Mouse (Mus musculus): Measurements from ENCODE around the gene Sbno2. TPM values are rescaled to one million over a fixed set of nuclear protein-coding genes. Genes with fewer than 3 reads are reported as not detected.

Sbno2 gene
- polyA plus RNA-seq, 1 experiment from 2014 or later = 10.7 TPM

GRCm38 (mm10) chr10:80014484-80015290 lies 90.7 kb downstream of the Sbno2 start:
- H3K4me1 ChIP-seq (replicated peaks; ENCODE audit: control insufficient read depth, insufficient read depth) = 0 out of 2 replicates have a peak, but pooled peaks cover 3% of the 10 kb centered on the region
- no peak overlapping the region for H3K4me2 ChIP-seq (replicated peaks; ENCODE audit: low read depth)
- H3K9me3 ChIP-seq (ENCODE audit: control insufficient read depth, low read length) = 0 out of 2 replicates have a peak, but pooled peaks cover 3% of the 10 kb centered on the region
- peaks cover 13% of the 10 kb centered on the region; the same call in 1 of the 2 replicates for H3K36me3 ChIP-seq (ENCODE audit: control insufficient read depth, insufficient read depth, low read length)
- 31% methylated on average over 28 of the region's 28 CpGs for WGBS
- H3K27me3 ChIP-seq (ENCODE audit: control insufficient read depth, insufficient read depth, low read length) = no peaks in the 10 kb centered on the region
- ATAC-seq (ENCODE audit: low FRiP score, low TSS enrichment) (peak; percentile 24), DNase-seq (ENCODE audit: low spot score) (peak; percentile 53)
- H3K4me3 ChIP-seq (ENCODE audit: low read depth, low read length) = no peak overlapping the region
- H3K9ac ChIP-seq (ENCODE audit: low read length) = no peak overlapping the region
- no peak overlapping the region for H3K27ac ChIP-seq (replicated peaks)
- TF ChIP-seq CTCF (IDR thresholded peaks at IDR 0.05; ENCODE audit: low read depth) (peak; percentile 52), EP300 (optimal IDR thresholded peaks at IDR 0.05) (no peak)

GRCm38 (mm10) chr10:80013609-80014008 lies 91.8 kb downstream of the Sbno2 start:
- DNase-seq (ENCODE audit: low spot score) = no peak
- Histone ChIP-seq H3K27ac (replicated peaks) (no peak overlapping the region), H3K4me2 (replicated peaks; ENCODE audit: low read depth) (no peak overlapping the region), H3K4me1 (replicated peaks; ENCODE audit: control insufficient read depth, insufficient read depth) (0 out of 2 replicates have a peak, but pooled peaks cover 1% of the 10 kb centered on the region), H3K9ac (ENCODE audit: low read length) (no peak overlapping the region), H3K9me3 (ENCODE audit: control insufficient read depth, low read length) (0 out of 2 replicates have a peak, but pooled peaks cover 3% of the 10 kb centered on the region), H3K36me3 (ENCODE audit: control insufficient read depth, insufficient read depth, low read length) (peaks cover 20% of the 10 kb centered on the region), H3K27me3 (ENCODE audit: control insufficient read depth, insufficient read depth, low read length) (no peaks in the 10 kb centered on the region), H3K4me3 (ENCODE audit: low read depth, low read length) (no peak overlapping the region)
- no peak for TF ChIP-seq EP300 (optimal IDR thresholded peaks at IDR 0.05)
- TF ChIP-seq CTCF (IDR thresholded peaks at IDR 0.05; ENCODE audit: low read depth) = no peak
- no peak for ATAC-seq (ENCODE audit: low FRiP score, low TSS enrichment)
- WGBS = 58% methylated on average over 25 of the region's 25 CpGs

- Histone ChIP-seq H3K36me3 (ENCODE audit: control insufficient read depth, insufficient read depth, low read length) (peaks cover 20% of the 10 kb centered on the region), H3K27ac (replicated peaks) (no peak overlapping the region), H3K9me3 (ENCODE audit: control insufficient read depth, low read length) (0 out of 2 replicates have a peak, but pooled peaks cover 3% of the 10 kb centered on the region), H3K4me2 (replicated peaks; ENCODE audit: low read depth) (no peak overlapping the region), H3K4me3 (ENCODE audit: low read depth, low read length) (no peak overlapping the region), H3K4me1 (replicated peaks; ENCODE audit: control insufficient read depth, insufficient read depth) (no peaks in the 10 kb centered on the region), H3K9ac (ENCODE audit: low read length) (no peak overlapping the region), H3K27me3 (ENCODE audit: control insufficient read depth, insufficient read depth, low read length) (no peaks in the 10 kb centered on the region)
- ATAC-seq (ENCODE audit: low FRiP score, low TSS enrichment) (no peak), DNase-seq (ENCODE audit: low spot score) (no peak)
- TF ChIP-seq CTCF (IDR thresholded peaks at IDR 0.05; ENCODE audit: low read depth) (no peak), EP300 (optimal IDR thresholded peaks at IDR 0.05) (no peak)
- 93% methylated on average over 6 of the region's 6 CpGs for WGBS
Observed at GRCm38 (mm10) chr10:80011740-80012139, 93.6 kb downstream of the Sbno2 start.

Other genes starting within 250 kb of the Sbno2 start
- 0.86 and 0.87 TPM in 2 replicates for gene Prtn3, start 231.1 kb downstream of the Sbno2 start, polyA plus RNA-seq (2015; fragmentation: Nextera tagmentation; extraction: Ambion mirVana)
- gene Plppr3, start 230.9 kb downstream of the Sbno2 start, polyA plus RNA-seq (2015; fragmentation: Nextera tagmentation; extraction: Ambion mirVana) = 5.5 and 7.0 TPM in 2 replicates
- gene Elane, start 219.3 kb downstream of the Sbno2 start, polyA plus RNA-seq (2015; fragmentation: Nextera tagmentation; extraction: Ambion mirVana) = 0.30 and 0.55 TPM in 2 replicates
- not detected in 2 replicates for gene Cfd, start 214.7 kb downstream of the Sbno2 start, polyA plus RNA-seq (2015; fragmentation: Nextera tagmentation; extraction: Ambion mirVana)
- 25.6 and 29.7 TPM in 2 replicates for gene Med16, start 196.6 kb downstream of the Sbno2 start, polyA plus RNA-seq (2015; fragmentation: Nextera tagmentation; extraction: Ambion mirVana)
- gene Gm26602, start 194.7 kb downstream of the Sbno2 start, polyA plus RNA-seq (2015; fragmentation: Nextera tagmentation; extraction: Ambion mirVana) = 8.9 and 18.0 TPM in 2 replicates
- 0.79 and 0.99 TPM in 2 replicates for gene Kiss1r, start 188.6 kb downstream of the Sbno2 start, polyA plus RNA-seq (2015; fragmentation: Nextera tagmentation; extraction: Ambion mirVana)
- 160 and 174 TPM in 2 replicates for gene R3hdm4, start 184.4 kb downstream of the Sbno2 start, polyA plus RNA-seq (2015; fragmentation: Nextera tagmentation; extraction: Ambion mirVana)
- gene Arid3a, start 178.5 kb downstream of the Sbno2 start, polyA plus RNA-seq (2015; fragmentation: Nextera tagmentation; extraction: Ambion mirVana) = 3.2 and 3.5 TPM in 2 replicates
- gene Wdr18, start 145.4 kb downstream of the Sbno2 start, polyA plus RNA-seq (2015; fragmentation: Nextera tagmentation; extraction: Ambion mirVana) = 46.9 and 50.3 TPM in 2 replicates
- gene Grin3b, start 134.9 kb downstream of the Sbno2 start, polyA plus RNA-seq (2015; fragmentation: Nextera tagmentation; extraction: Ambion mirVana) = 0.17 and 0.18 TPM in 2 replicates
- gene Tmem259, start 121.2 kb downstream of the Sbno2 start, polyA plus RNA-seq (2015; fragmentation: Nextera tagmentation; extraction: Ambion mirVana) = 18.5 and 19.1 TPM in 2 replicates
- 236 and 245 TPM in 2 replicates for gene Cnn2, start 117.0 kb downstream of the Sbno2 start, polyA plus RNA-seq (2015; fragmentation: Nextera tagmentation; extraction: Ambion mirVana)
- gene Abca7, start 109.1 kb downstream of the Sbno2 start, polyA plus RNA-seq (2015; fragmentation: Nextera tagmentation; extraction: Ambion mirVana) = 2.6 and 3.2 TPM in 2 replicates
- 2.0 TPM in 2 replicates for gene Arhgap45, start 88.9 kb downstream of the Sbno2 start, polyA plus RNA-seq (2015; fragmentation: Nextera tagmentation; extraction: Ambion mirVana)
- 121 and 122 TPM in 2 replicates for gene Polr2e, start 65.8 kb downstream of the Sbno2 start, polyA plus RNA-seq (2015; fragmentation: Nextera tagmentation; extraction: Ambion mirVana)
- 435 and 445 TPM in 2 replicates for gene Gpx4, start 58.4 kb downstream of the Sbno2 start, polyA plus RNA-seq (2015; fragmentation: Nextera tagmentation; extraction: Ambion mirVana)
- gene Stk11, start 10.2 kb upstream of the Sbno2 start, polyA plus RNA-seq (2015; fragmentation: Nextera tagmentation; extraction: Ambion mirVana) = 10.3 and 11.2 TPM in 2 replicates
- gene Atp5d, start 33.1 kb upstream of the Sbno2 start, polyA plus RNA-seq (2015; fragmentation: Nextera tagmentation; extraction: Ambion mirVana) = 679 and 705 TPM in 2 replicates
- gene Cbarp, start 35.3 kb upstream of the Sbno2 start, polyA plus RNA-seq (2015; fragmentation: Nextera tagmentation; extraction: Ambion mirVana) = 4.2 and 4.3 TPM in 2 replicates
- 8.5 and 9.6 TPM in 2 replicates for gene Midn, start 42.7 kb upstream of the Sbno2 start, polyA plus RNA-seq (2015; fragmentation: Nextera tagmentation; extraction: Ambion mirVana)
- 237 and 244 TPM in 2 replicates for gene Cirbp, start 60.4 kb upstream of the Sbno2 start, polyA plus RNA-seq (2015; fragmentation: Nextera tagmentation; extraction: Ambion mirVana)
- gene 1600002K03Rik, start 67.4 kb upstream of the Sbno2 start, polyA plus RNA-seq (2015; fragmentation: Nextera tagmentation; extraction: Ambion mirVana) = 13.9 and 14.1 TPM in 2 replicates
- 6.5 and 7.2 TPM in 2 replicates for gene Efna2, start 73.9 kb upstream of the Sbno2 start, polyA plus RNA-seq (2015; fragmentation: Nextera tagmentation; extraction: Ambion mirVana)
- gene Mum1, start 120.9 kb upstream of the Sbno2 start, polyA plus RNA-seq (2015; fragmentation: Nextera tagmentation; extraction: Ambion mirVana) = 23.1 and 23.9 TPM in 2 replicates
- 400 and 403 TPM in 2 replicates for gene Ndufs7, start 143.6 kb upstream of the Sbno2 start, polyA plus RNA-seq (2015; fragmentation: Nextera tagmentation; extraction: Ambion mirVana)
- gene Gamt, start 155.4 kb upstream of the Sbno2 start, polyA plus RNA-seq (2015; fragmentation: Nextera tagmentation; extraction: Ambion mirVana) = 16.3 and 17.4 TPM in 2 replicates
- gene Dazap1, start 155.9 kb upstream of the Sbno2 start, polyA plus RNA-seq (2015; fragmentation: Nextera tagmentation; extraction: Ambion mirVana) = 27.4 and 28.4 TPM in 2 replicates
- 766 and 821 TPM in 2 replicates for gene Rps15, start 186.9 kb upstream of the Sbno2 start, polyA plus RNA-seq (2015; fragmentation: Nextera tagmentation; extraction: Ambion mirVana)
- gene Apc2, start 190.4 kb upstream of the Sbno2 start, polyA plus RNA-seq (2015; fragmentation: Nextera tagmentation; extraction: Ambion mirVana) = 1.2 and 1.3 TPM in 2 replicates
- gene 2310011J03Rik, start 215.0 kb upstream of the Sbno2 start, polyA plus RNA-seq (2015; fragmentation: Nextera tagmentation; extraction: Ambion mirVana) = 50.3 and 51.2 TPM in 2 replicates
- 2.2 and 2.3 TPM in 2 replicates for gene Pcsk4, start 223.9 kb upstream of the Sbno2 start, polyA plus RNA-seq (2015; fragmentation: Nextera tagmentation; extraction: Ambion mirVana)
- gene Reep6, start 224.4 kb upstream of the Sbno2 start, polyA plus RNA-seq (2015; fragmentation: Nextera tagmentation; extraction: Ambion mirVana) = 13.5 and 17.6 TPM in 2 replicates
- gene Adamtsl5, start 242.8 kb upstream of the Sbno2 start, polyA plus RNA-seq (2015; fragmentation: Nextera tagmentation; extraction: Ambion mirVana) = 12.2 and 12.8 TPM in 2 replicates

Measured in stomach, postnatal 0 days (tissue).